Mouse (Mus musculus): ENCODE results near the gene Cmpk1. TPM values are rescaled to one million over a fixed set of nuclear protein-coding genes. Genes with fewer than 3 reads are reported as not detected.

Cmpk1 gene
- polyA plus RNA-seq, 1 experiment from 2014 or later, result 356 TPM

DNA sequence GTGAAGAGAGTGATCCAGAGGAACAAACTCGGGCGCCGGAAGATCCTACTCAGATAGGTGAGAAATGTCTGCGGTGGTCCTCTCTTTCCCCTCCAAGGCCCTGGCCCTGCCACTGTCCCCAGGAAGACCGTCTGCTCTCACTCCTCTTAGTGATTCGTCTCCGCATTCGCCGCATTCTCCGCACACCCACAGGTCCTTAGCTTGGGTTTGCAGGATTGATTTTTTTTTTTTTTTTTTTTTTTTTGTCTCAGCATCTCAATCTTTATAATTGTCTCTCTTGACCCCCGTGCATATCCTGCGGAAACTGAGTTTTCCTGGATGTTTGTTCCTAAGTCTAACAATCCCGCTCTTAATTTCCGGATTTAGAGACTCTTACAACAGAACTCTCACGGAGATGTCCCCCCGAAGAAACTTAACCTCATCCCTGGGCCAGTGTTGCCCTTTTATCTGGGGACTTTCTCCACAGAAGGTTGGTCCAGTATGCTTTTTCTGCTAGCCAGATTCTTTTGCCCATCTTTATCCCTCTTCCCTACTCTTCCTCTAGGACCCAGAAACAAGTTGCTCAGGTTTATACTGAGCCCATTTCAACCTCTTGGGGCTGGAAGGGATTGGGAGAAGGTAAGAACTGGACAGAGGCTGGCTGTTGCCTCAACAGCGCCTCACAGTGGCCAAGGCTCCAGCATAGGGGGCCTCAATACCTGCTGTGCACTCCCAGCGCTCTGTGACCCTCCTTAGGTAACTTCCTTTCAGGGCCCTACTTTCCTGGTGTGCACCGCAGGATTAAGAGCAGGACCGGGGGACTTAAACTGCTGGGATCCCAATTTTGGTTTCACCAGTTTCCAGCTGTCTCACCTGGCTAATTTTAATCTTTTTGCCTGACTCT lies 77.2 kb downstream of the Cmpk1 start:
- Histone ChIP-seq H3K27ac (ENCODE audit: low read depth, low read length) (no peak overlapping the region), H3K9ac (ENCODE audit: low read depth, low read length) (0 out of 2 replicates have a peak overlapping the region, but pooled peaks have one; percentile 12)
- 6% methylated on average over 20 of the region's 20 CpGs for WGBS

More for the DNA sequence above, 77.2 kb downstream of the Cmpk1 start:
- Histone ChIP-seq H3K27me3 (replicated peaks; ENCODE audit: control insufficient read depth, insufficient read depth, low read length) (peaks cover 99% of the 10 kb centered on the region), H3K36me3 (ENCODE audit: control insufficient read depth, insufficient read depth) (no peaks in the 10 kb centered on the region), H3K4me3 (ENCODE audit: low read depth, low read length) (peak overlapping the region; percentile 58), H3K4me2 (replicated peaks; ENCODE audit: low read depth) (peak overlapping the region; percentile 91), H3K4me1 (replicated peaks; ENCODE audit: control insufficient read depth, insufficient read depth, low read length) (no peaks in the 10 kb centered on the region), H3K9me3 (ENCODE audit: control insufficient read depth) (no peaks in the 10 kb centered on the region)
- ATAC-seq, result no peak
- TF ChIP-seq CTCF (IDR thresholded peaks at IDR 0.05; ENCODE audit: low read depth), result peak; percentile 78

Other genes with a start within 250 kb of the Cmpk1 start
- not detected in 2 replicates for gene Gm12830, start 165.5 kb downstream of the Cmpk1 start, polyA plus RNA-seq (2015; fragmentation: Nextera tagmentation; extraction: Ambion mirVana)
- gene Foxd2, start 78.4 kb downstream of the Cmpk1 start, polyA plus RNA-seq (2015; fragmentation: Nextera tagmentation; extraction: Ambion mirVana), result 0.50 TPM in 1 of 2 replicates, not detected in the other
- gene Foxe3, start 61.2 kb downstream of the Cmpk1 start, polyA plus RNA-seq (2015; fragmentation: Nextera tagmentation; extraction: Ambion mirVana), result not detected in 2 replicates
- 2.4 and 3.3 TPM in 2 replicates for gene Stil, start 12.9 kb upstream of the Cmpk1 start, polyA plus RNA-seq (2015; fragmentation: Nextera tagmentation; extraction: Ambion mirVana)
- 0.22 and 0.27 TPM in 2 replicates for gene Tal1, start 69.2 kb upstream of the Cmpk1 start, polyA plus RNA-seq (2015; fragmentation: Nextera tagmentation; extraction: Ambion mirVana)
- 358 and 402 TPM in 2 replicates for gene Pdzk1ip1, start 101.5 kb upstream of the Cmpk1 start, polyA plus RNA-seq (2015; fragmentation: Nextera tagmentation; extraction: Ambion mirVana)
- 0.21 TPM in 2 replicates for gene Cyp4x1, start 147.0 kb upstream of the Cmpk1 start, polyA plus RNA-seq (2015; fragmentation: Nextera tagmentation; extraction: Ambion mirVana)

Data from intestine, postnatal 0 days (tissue).